Mouse (Mus musculus): Measurements from ENCODE around the gene Cpeb3.

GRCm38 (mm10) chr19:37214711-37215110 is 6.3 kb upstream of the Cpeb3 start:
- TF ChIP-seq CTCF (IDR thresholded peaks at IDR 0.05; ENCODE audit: insufficient read depth, low read depth, low read length): no peak
- no peak for TF ChIP-seq POLR2A (IDR thresholded peaks at IDR 0.05; ENCODE audit: insufficient read depth, low read depth, low read length)
